Mouse (Mus musculus) lung, embryonic 14.5 days (tissue): ENCODE data around the gene Nap1l1. TPM values are rescaled to one million over a fixed set of nuclear protein-coding genes. Genes with fewer than 3 reads are reported as not detected.
A peak's percentile ranks its signal among the peaks of the same experiment; 100 is the strongest.

Source experiments
- ATAC-seq: fragments of 200-750 bp; cut with Nextera tagmentation; 2 replicates; pipeline ENCODE4 v1.8.0; 2017; ENCODE audit warnings: mild to moderate bottlenecking, moderate TSS enrichment, moderate library complexity; ENCODE audit not compliant: insufficient read depth
- DNase-seq: peaks from one replicate; pipeline ENCODE4 v3.0.0-alpha.2; 2015
- H3K27ac ChIP-seq: fragments of 300-500 bp; sonication (generic); 2 replicates; pipeline ENCODE4 v1.5.1; 2014; ENCODE audit warnings: low read depth, mild to moderate bottlenecking, moderate library complexity
- H3K27me3 ChIP-seq: fragments of 300-500 bp; sonication (generic); 2 replicates; pipeline ENCODE4 v1.6.1; 2014; ENCODE audit warnings: low read length, control low read depth; ENCODE audit not compliant: insufficient read depth
- H3K36me3 ChIP-seq: fragments of 300-500 bp; sonication (generic); 2 replicates; pipeline ENCODE4 v1.6.1; 2014; ENCODE audit warnings: control low read depth; ENCODE audit not compliant: insufficient read depth
- H3K4me1 ChIP-seq: fragments of 300-500 bp; sonication (generic); 2 replicates; pipeline ENCODE4 v1.6.1; 2014; ENCODE audit warnings: antibody characterized with exemption, control low read depth; ENCODE audit not compliant: insufficient read depth
- H3K4me2 ChIP-seq: fragments of 300-500 bp; sonication (generic); 2 replicates; pipeline ENCODE4 v1.6.1; 2014; ENCODE audit warnings: mild to moderate bottlenecking
- H3K4me3 ChIP-seq: fragments of 300-500 bp; sonication (generic); 2 replicates; pipeline ENCODE4 v1.5.1; 2014; ENCODE audit warnings: low read depth, low read length
- H3K9ac ChIP-seq: fragments of 300-500 bp; sonication (generic); 2 replicates; pipeline ENCODE4 v1.6.1; 2014
- H3K9me3 ChIP-seq: fragments of 300-500 bp; sonication (generic); 2 replicates; pipeline ENCODE4 v1.6.1; 2016; ENCODE audit warnings: low read depth, low read length, control low read depth
- CTCF ChIP-seq: IDR thresholded peaks from 2 replicates; pipeline ENCODE4 v1.5.1; 2016; ENCODE audit warnings: antibody characterized with exemption, low read depth
- WGBS: fragments of 180-500 bp; shearing (Covaris S2); extraction: QIAGEN DNeasy Blood & Tissue Kit; methylation state at CpG from one replicate; pipeline ENCODE4 v1.1.7; 2014; 5-methylcytosine and 5-hydroxymethylcytosine counted together
- polyA plus RNA-seq: library from polyadenylated mRNA; unstranded; fragments of >200 nt; fragmentation: Nextera tagmentation; extraction: Ambion mirVana; gene quantifications from 2 replicates; pipeline ENCODE4 v1.2.1, GENCODE M21; 2014

The Nap1l1 gene
- polyA plus RNA-seq, 1 experiment from 2014 or later: 301 TPM

- Histone ChIP-seq H3K4me1 (peaks cover 26% of the 10 kb centered on the region), H3K9me3 (no peaks in the 10 kb centered on the region), H3K9ac (no peak overlapping the region; the same call in 1 of the 2 replicates), H3K36me3 (no peaks in the 10 kb centered on the region), H3K27me3 (no peaks in the 10 kb centered on the region), H3K27ac (peak overlapping the region; percentile 30; the same call in 1 of the 2 replicates), H3K4me3 (no peak overlapping the region), H3K4me2 (no peak overlapping the region)
- WGBS: 43% methylated on average over 4 of the region's 4 CpGs
- ATAC-seq (no peak), DNase-seq (no peak)
- TF ChIP-seq CTCF: no peak
These were observed 48.6 kb downstream of the Nap1l1 start for GRCm38 (mm10) chr10:111521636-111522035.

GRCm38 (mm10) chr10:111522230-111522629 lies 49.2 kb downstream of the Nap1l1 start:
- Histone ChIP-seq H3K36me3 (no peaks in the 10 kb centered on the region), H3K4me1 (peaks cover 21% of the 10 kb centered on the region; the same call in 1 of the 2 replicates), H3K9me3 (no peaks in the 10 kb centered on the region), H3K4me2 (no peak overlapping the region), H3K9ac (no peak overlapping the region), H3K27me3 (no peaks in the 10 kb centered on the region), H3K27ac (peak overlapping the region; percentile 30; the same call in 1 of the 2 replicates), H3K4me3 (no peak overlapping the region)
- DNase-seq: no peak
- no peak for ATAC-seq
- 77% methylated on average over 4 of the region's 4 CpGs for WGBS
- no peak for TF ChIP-seq CTCF

GRCm38 (mm10) chr10:111523894-111524293 lies 50.9 kb downstream of the Nap1l1 start:
- no peaks in the 10 kb centered on the region for H3K9me3 ChIP-seq
- H3K4me1 ChIP-seq: peaks cover 18% of the 10 kb centered on the region; the same call in 1 of the 2 replicates
- 79% methylated on average over 12 of the region's 12 CpGs for WGBS
- H3K4me2 ChIP-seq: no peak overlapping the region
- H3K27ac ChIP-seq: no peak overlapping the region
- no peak for TF ChIP-seq CTCF
- H3K27me3 ChIP-seq: no peaks in the 10 kb centered on the region
- ATAC-seq (no peak), DNase-seq (no peak)
- H3K9ac ChIP-seq: no peak overlapping the region
- no peaks in the 10 kb centered on the region for H3K36me3 ChIP-seq
- no peak overlapping the region for H3K4me3 ChIP-seq

- peaks cover 4% of the 10 kb centered on the region; the same call in 1 of the 2 replicates for H3K4me1 ChIP-seq
- TF ChIP-seq CTCF: no peak
- no peak overlapping the region for H3K9ac ChIP-seq
- no peaks in the 10 kb centered on the region for H3K36me3 ChIP-seq
- no peak overlapping the region for H3K4me2 ChIP-seq
- WGBS: 68% methylated on average over 5 of the region's 5 CpGs
- H3K27ac ChIP-seq: no peak overlapping the region
- H3K9me3 ChIP-seq: no peaks in the 10 kb centered on the region
- H3K4me3 ChIP-seq: no peak overlapping the region
- DNase-seq (no peak), ATAC-seq (no peak)
- H3K27me3 ChIP-seq: no peaks in the 10 kb centered on the region
These were observed 54.0 kb downstream of the Nap1l1 start for GRCm38 (mm10) chr10:111527057-111527456.

GRCm38 (mm10) chr10:111527613-111528012 lies 54.6 kb downstream of the Nap1l1 start:
- no peak overlapping the region for H3K4me2 ChIP-seq

GRCm38 (mm10) chr10:111528283-111528682 lies 55.3 kb downstream of the Nap1l1 start:
- ATAC-seq (no peak), DNase-seq (no peak)
- Histone ChIP-seq H3K36me3 (no peaks in the 10 kb centered on the region), H3K4me1 (peaks cover 4% of the 10 kb centered on the region; the same call in 1 of the 2 replicates), H3K9me3 (no peaks in the 10 kb centered on the region), H3K4me3 (no peak overlapping the region), H3K27me3 (no peaks in the 10 kb centered on the region), H3K4me2 (no peak overlapping the region), H3K27ac (no peak overlapping the region), H3K9ac (no peak overlapping the region)
- WGBS: 70% methylated on average over 4 of the region's 4 CpGs
- TF ChIP-seq CTCF: no peak

More at GRCm38 (mm10) chr10:111527613-111528012, 54.6 kb downstream of the Nap1l1 start:
- DNase-seq: no peak
- Histone ChIP-seq H3K9ac (no peak overlapping the region), H3K4me3 (no peak overlapping the region), H3K4me1 (peaks cover 4% of the 10 kb centered on the region; the same call in 1 of the 2 replicates), H3K9me3 (no peaks in the 10 kb centered on the region), H3K27ac (no peak overlapping the region), H3K27me3 (no peaks in the 10 kb centered on the region), H3K36me3 (no peaks in the 10 kb centered on the region)
- no peak for TF ChIP-seq CTCF
- 66% methylated on average over 7 of the region's 7 CpGs for WGBS
- ATAC-seq: no peak

- Histone ChIP-seq H3K27ac (no peak overlapping the region), H3K27me3 (no peaks in the 10 kb centered on the region), H3K4me3 (no peak overlapping the region), H3K36me3 (no peaks in the 10 kb centered on the region), H3K9ac (no peak overlapping the region), H3K9me3 (no peaks in the 10 kb centered on the region), H3K4me2 (no peak overlapping the region), H3K4me1 (peaks cover 4% of the 10 kb centered on the region; the same call in 1 of the 2 replicates)
- no peak for TF ChIP-seq CTCF
- ATAC-seq: no peak
- DNase-seq: no peak
- WGBS: 58% methylated on average over 7 of the region's 7 CpGs
These were observed 57.4 kb downstream of the Nap1l1 start for GRCm38 (mm10) chr10:111530398-111530797.
